Mouse (Mus musculus): ENCODE measurements around the gene Rnf225. TPM values are rescaled to one million over a fixed set of nuclear protein-coding genes. Genes with fewer than 3 reads are reported as not detected.
"Not testable (repeated sequence)": the region's sequence is repeated elsewhere in the genome, so short reads cannot be mapped to it uniquely, and the experiment has no call there.

Rnf225 gene
- total RNA-seq, 1 experiment from 2014 or later = 1.7 TPM

DNA sequence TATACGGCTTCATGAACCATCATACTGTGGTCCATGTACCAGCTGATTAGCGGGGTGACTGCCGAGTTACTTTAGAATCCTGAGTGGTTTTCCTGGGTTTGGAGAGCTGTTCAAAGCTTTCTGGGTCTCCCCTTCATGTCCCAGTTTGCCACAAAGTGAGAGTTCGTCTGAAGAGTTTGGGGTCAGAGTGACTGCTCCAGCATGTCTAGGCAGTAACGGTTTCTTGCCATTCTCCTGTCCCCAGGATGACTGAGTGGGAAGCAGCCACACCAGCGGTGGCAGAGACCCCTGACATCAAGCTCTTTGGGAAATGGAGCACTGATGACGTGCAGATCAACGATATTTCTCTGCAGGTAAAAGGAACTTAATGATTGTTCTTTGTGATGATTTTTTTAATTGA lies 4.5 kb upstream of the Rnf225 start:
- ATAC-seq (ENCODE audit: extremely low read depth, insufficient number of reproducible peaks, low FRiP score, poor library complexity, severe bottlenecking) = no peak

DNA sequence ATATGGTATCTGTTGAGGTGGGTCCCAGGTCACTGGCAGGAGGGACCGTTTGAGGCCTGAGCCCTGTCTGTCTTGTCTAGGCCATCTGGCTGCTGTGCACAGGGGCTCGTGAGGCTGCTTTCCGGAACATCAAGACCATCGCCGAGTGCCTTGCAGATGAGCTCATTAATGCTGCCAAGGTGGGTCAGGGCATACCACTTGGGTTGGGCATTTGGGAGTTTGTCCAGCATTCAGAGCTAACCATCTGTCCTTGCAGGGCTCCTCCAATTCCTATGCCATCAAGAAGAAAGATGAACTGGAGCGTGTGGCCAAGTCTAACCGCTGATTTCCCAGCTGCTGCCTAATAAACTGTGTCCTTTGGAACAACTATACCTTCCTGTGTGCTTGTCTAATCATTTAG lies 900 bp upstream of the Rnf225 start:
- ATAC-seq (ENCODE audit: extremely low read depth, insufficient number of reproducible peaks, low FRiP score, poor library complexity, severe bottlenecking) = no peak

DNA sequence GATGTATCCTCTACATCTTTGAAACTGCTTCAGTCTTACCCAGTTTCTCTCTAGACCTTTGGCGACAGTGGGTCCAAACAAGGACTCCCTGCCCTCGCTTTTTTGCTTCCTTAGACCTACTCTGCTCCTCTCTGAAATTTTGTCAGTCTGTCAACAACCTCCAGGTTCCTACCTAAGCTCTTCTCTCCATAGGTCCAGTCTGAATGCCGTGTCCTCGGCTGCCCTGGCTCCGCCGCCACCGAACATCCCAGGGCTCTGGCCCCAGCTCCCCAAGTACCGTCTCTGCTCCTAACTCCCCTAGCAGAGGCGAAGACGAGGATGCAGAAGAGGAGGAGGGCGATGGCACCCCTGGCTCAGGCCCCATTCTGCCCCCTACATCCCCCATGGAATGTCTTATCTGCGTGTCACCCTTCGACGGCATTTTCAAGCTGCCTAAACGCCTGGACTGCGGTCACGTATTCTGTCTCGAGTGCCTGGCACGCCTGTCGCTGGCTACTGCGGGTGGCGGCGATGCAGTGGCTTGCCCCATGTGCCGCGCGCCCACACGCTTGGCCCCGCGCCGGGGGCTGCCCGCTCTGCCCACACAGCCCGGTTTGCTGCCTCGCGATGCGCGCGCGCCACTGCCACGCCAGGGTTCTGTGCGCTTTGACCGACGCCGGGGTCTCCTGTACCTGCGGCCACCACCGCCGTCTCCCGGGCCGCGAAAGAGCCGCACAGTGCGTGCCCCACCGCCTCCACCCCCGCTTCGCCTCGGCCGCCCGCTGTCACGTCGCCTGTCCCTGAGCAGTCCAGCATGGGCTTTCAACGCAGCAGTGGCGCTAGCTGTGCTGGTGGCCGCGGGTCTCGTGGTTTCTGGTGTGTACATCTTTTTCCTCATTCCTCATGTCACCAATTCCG lies 725 bp downstream of the Rnf225 start:
- ATAC-seq (ENCODE audit: extremely low read depth, insufficient number of reproducible peaks, low FRiP score, poor library complexity, severe bottlenecking) = no peak

DNA sequence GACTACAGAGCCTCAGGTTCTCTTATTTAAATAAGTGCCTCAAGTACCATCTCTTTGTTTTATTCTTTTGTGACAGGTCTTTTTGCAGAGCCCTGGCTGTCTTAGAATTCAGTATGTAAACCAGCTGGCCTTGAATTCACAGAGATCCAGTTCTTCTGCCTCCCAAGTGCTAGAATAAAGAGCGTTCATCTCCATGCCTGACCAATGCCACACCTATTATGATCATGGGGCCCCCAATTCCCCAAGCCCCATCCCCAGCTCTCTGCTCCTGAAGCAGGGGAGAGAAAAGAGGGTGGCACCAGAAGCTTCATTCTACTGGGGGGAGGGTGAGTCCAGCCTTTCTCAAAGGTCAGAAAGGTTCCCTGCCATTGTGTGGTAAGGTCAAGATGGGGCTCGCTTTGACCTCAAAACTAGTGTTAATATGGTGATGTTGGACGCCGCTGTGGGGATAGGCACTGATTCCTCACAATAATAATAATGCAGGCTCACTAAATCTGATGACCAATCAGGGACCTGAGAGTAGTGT lies 6.5 kb downstream of the Rnf225 start:
- ATAC-seq (ENCODE audit: extremely low read depth, insufficient number of reproducible peaks, low FRiP score, poor library complexity, severe bottlenecking) = no peak

DNA sequence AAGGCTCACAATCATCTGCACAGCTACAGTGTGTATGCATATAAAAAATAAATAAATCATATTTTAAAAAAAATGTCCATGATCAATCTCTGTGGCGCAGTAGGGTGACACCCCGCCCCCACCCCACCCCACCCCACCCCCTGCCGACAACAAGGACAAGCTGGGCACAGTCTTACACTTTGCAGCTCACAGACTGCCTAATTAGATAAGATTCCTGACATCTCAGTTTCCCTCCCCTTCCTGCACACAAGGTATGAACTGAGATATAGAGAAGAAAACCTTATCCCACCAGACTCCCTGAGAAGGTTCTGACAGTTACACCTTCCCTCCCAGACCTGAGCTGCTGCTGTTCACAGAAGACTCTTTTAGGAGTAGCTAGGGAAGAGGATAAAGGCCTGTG lies 7.6 kb downstream of the Rnf225 start:
- ATAC-seq (ENCODE audit: extremely low read depth, insufficient number of reproducible peaks, low FRiP score, poor library complexity, severe bottlenecking) = no peak

DNA sequence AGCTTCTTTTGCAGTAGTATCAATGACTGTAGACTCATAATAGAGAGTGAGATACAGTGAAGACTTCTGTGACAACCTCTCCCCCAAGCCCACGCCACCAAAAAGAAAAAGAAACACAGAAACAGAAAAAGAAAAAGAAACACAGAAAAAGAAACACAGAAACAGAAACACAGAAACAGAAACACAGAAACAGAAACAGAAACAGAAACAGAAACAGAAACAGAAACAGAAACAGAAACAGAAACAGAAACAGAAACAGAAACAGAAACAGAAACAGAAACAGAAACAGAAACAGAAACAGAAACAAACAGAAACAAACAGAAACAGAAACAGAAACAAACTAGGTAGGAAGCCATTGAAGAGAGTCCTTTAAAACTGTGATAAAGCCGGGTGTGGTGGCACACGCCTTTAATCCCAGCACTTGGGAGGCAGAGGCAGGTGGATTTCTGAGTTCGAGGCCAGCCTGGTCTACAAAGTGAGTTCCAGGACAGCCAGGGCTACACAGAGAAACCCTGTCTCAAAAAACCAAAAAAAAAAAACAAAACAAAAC lies 10.1 kb downstream of the Rnf225 start:
- not testable (repeated sequence) for ATAC-seq (ENCODE audit: extremely low read depth, insufficient number of reproducible peaks, low FRiP score, poor library complexity, severe bottlenecking)

DNA sequence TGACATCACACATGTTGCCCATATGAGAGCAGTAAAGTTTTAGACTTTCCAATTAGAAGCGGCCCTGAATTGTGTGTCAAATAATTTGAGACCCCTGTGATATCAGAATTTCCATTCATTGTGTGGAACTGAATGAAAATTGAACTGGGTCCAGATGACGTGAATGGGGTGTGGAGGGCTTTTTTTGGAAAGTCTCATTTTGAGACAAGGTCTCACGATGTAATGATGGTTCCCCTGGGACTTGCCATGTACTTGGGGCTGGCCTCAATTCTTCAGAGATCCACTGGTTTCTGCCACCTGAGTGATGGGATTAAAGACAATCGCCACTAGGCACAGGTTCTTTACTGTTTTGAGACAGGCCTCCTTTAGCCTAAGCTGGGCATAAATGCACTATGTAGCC lies 13.4 kb downstream of the Rnf225 start:
- ATAC-seq (ENCODE audit: extremely low read depth, insufficient number of reproducible peaks, low FRiP score, poor library complexity, severe bottlenecking) = no peak

DNA sequence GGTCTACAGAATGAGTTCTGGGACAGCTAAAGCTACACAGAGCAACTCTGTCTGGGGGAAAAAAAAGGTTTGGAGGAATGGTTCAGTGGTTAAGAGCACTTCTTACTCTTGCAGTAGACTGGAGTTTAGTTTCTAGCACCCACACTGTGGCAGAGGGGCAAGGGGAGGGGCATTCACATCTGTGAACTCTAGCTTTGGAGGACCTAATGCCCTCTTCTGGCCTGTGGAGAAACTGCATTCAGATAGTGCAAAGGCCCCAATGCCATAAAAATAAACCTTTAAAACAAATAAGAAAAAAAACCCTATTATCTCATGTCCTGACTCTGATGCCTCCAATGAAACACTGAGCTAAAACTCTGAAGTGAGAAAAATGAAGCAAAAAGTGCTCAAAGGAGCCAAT lies 16.3 kb downstream of the Rnf225 start:
- ATAC-seq (ENCODE audit: extremely low read depth, insufficient number of reproducible peaks, low FRiP score, poor library complexity, severe bottlenecking) = peak; percentile 72

DNA sequence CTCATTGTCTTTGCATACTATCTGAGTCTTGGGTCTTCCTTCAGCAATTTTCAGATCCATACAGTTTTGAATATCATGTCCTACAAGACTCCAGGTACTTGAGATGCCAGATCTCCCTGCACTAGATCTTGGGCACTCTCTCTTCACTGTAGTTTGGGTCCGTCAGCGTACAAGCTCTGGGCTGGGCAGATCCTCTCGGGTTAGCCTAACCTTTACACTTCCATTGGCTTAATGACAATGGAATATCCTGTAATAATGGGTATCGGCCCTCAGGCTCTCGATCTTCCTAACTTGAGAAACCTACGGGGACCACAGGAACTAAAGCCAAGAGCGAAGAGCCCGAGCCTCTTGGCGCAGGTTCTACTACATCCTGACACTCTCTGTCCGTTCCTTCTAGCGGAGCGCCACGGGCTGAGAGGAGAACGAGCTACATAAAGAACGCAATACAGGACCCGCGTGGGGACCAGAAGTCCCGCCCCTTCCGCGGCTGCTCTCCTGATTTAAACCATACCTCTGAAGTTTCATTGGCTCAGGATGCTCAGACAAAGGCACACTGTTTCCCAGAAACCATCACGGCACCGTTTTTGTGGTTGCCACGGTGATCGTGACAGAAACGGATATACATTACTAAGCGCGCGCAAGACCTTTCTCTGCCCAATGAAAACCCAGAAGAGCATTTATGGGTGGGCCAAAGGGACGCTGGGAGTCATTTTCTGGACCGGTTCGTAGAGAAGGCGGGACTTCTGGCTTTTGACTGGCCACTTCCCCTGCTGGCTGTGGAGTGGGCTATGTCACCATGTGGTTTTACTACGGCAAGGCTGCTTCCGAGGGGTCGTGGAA lies 22.0 kb downstream of the Rnf225 start:
- peak; percentile 98 for ATAC-seq (ENCODE audit: extremely low read depth, insufficient number of reproducible peaks, low FRiP score, poor library complexity, severe bottlenecking)

DNA sequence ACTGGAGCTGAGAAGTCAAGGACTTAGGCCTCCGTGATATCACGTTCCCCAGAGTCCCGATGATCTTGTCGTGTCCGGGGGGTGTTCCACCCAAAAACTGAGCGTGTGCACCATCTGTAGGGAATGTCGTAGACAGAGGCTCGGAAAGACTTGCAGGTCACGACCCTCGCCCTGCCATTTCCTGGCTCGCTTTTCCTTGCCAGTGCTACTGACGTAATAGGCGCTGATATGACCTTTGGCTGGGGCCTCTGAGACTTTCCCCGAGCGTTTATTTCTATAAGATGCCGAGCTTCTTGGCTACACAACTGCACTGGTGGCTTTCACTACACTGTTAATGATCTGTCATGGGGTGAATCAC lies 22.6 kb downstream of the Rnf225 start:
- no peak for ATAC-seq (ENCODE audit: extremely low read depth, insufficient number of reproducible peaks, low FRiP score, poor library complexity, severe bottlenecking)

DNA sequence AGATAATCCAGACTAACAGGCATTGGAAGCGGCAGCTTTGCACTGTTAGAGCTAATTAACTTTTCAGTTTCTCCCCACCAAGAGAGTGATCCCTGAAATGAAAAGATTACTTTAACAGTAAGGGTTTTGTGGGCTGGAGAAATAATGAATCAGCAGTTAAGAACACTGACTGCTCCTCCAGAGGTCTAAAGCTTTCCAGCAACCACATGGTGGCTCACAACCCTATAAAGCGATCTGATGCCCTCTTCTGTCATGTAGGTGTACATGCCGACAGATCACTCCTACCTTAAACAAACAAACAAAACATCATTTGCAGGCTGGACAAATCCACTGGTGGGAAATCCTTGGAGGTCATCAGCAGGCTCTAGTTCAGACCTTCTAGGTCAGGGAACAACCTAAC lies 27.7 kb downstream of the Rnf225 start:
- no peak for ATAC-seq (ENCODE audit: extremely low read depth, insufficient number of reproducible peaks, low FRiP score, poor library complexity, severe bottlenecking)

DNA sequence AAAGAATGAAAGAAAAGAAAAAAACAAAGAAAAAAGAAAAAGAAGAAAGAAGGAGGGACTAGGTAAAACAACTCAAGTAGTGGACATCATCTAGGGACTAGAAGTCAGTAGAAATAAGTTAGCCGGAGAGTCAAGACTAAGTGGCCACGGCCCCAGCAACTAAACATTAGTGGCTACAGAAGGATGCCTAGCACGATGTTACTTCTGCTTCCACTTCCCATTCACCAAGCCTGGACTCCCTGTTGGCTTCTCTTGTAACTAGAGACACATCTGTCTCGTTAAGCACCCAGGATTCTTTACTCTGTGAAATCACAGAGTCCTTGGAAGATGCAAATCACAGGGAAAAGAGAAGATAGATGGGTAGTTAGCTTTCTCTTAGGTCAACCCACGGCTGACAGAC lies 30.3 kb downstream of the Rnf225 start:
- no peak for ATAC-seq (ENCODE audit: extremely low read depth, insufficient number of reproducible peaks, low FRiP score, poor library complexity, severe bottlenecking)

DNA sequence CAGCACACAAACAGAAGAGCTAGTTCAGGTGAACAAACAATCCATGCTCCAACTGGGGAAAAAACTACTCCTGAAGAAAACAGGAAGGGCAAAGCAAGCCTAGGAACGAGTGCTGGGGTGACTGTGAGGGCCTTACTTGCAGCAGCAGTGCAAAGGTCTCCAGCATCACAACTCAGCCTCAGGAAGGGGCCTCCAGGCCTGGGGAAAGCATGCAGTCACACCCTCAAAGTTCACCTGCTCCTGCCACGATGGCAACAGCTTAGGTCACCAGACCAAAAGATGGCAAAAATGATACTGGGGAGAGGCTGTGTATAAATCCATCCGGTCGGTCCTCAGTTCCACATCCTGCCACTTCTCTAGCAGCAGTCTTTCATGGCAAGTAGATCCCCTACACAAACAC lies 31.7 kb downstream of the Rnf225 start:
- no peak for ATAC-seq (ENCODE audit: extremely low read depth, insufficient number of reproducible peaks, low FRiP score, poor library complexity, severe bottlenecking)

DNA sequence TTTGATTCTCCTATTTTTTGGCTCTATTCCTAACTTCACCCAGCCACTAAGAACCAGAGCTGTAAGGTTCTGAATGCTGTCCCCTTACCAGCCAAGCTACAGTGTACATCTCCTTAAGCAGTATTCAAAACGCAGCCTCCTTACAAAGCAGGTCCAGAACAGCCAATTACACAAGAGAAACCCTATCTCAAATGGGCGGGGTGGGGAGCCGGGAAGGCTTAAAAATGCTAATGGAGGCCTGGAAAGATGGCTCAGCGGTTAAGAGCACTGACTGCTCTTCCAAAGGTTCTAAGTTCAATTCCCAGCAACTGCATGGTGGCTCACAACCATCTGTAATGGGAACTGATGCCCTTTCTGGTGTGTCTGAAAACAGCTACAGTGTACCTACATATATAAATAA lies 32.5 kb downstream of the Rnf225 start:
- no peak for ATAC-seq (ENCODE audit: extremely low read depth, insufficient number of reproducible peaks, low FRiP score, poor library complexity, severe bottlenecking)

DNA sequence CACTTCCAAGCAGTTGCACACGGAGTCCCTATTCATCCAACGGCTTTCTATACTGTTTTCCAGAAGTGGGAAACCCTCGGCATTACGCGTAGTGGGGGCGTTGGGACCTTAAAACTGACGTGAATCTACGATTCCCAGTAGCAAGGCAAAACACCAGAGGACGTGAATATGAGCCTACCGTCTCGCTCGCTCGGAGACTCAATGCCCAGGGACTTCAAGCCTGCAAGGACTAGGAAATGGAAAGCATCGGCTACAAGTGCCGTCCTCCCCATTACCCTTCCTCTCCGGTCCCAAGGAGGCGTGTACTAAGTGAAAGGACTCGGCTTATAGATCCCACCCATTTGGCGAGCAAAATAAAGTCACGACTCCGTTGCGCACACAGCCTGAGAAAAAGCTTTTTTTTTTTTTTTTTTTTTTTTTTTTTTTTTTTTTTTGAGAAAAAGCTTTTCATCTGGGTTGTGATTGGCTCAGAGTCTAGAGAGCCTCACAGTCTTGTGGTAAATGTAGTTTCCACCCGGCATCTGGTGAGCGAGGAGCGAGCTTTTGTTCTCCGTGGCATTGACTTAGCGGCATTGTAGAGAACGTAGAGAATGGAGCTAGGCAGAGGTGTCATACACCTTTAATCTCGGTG lies 34.4 kb downstream of the Rnf225 start:
- ATAC-seq (ENCODE audit: extremely low read depth, insufficient number of reproducible peaks, low FRiP score, poor library complexity, severe bottlenecking) = peak; percentile 70

DNA sequence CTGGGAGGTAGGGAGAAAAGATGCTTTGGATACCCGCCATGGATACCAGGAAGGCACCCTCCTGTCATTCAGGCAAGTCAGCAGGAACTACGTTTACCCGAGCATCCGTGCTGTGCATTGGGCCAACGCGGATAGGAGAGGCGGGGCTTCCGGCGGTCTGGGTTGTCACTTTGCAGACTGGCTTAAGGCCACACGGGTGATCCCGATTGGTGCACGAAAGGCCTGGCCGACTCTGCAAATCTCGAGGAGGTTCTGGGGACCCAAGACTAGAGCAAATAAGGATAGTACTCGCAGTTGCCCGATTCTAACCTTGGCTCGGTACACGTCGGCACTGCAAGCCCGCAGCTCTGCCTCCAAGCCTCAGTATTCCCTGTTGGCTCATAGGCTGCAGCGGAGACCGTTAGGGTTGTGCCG lies 38.5 kb downstream of the Rnf225 start, which contains the start of gene Zfp324:
Zfp324 (plus strand) TSS at position 161 of the 414 bp plus-strand sequence.
- ATAC-seq (ENCODE audit: extremely low read depth, insufficient number of reproducible peaks, low FRiP score, poor library complexity, severe bottlenecking) = peak; percentile 90

DNA sequence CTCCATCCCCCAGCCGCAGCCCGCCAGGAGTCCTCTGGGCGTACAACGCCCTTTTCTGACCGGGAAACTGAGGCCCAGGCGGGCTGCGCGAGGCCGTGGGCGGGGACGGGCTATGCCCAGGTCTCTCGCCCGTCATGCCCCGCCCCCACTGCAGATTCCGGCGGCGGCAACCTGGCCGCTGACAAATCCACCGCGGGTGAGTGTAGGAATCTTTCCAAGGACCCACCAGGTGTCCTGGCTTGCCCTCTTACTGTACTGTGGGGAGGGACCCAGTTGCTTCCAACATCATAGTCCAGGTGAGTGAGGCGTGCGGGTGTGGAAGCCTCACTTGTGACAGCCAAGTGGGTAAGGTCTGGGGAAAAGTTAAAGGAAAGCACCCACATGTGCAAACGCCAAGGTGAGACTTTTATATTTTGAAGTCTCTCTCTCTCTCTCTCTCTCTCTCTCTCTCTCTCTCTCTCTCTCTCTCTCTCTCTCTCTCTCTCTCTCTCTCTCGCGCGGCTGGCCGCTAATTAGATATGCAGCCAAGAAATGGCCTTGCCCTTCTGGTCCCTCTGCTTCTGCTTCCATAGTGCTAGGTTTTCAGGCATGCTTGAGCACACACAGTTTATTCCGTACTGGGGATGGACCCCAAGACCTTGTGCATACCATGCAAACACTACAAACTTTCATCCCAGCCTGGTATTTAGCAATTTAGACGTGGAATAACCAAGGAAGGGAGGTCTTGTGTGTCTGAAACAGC lies 39.1 kb downstream of the Rnf225 start:
- ATAC-seq (ENCODE audit: extremely low read depth, insufficient number of reproducible peaks, low FRiP score, poor library complexity, severe bottlenecking) = no peak

DNA sequence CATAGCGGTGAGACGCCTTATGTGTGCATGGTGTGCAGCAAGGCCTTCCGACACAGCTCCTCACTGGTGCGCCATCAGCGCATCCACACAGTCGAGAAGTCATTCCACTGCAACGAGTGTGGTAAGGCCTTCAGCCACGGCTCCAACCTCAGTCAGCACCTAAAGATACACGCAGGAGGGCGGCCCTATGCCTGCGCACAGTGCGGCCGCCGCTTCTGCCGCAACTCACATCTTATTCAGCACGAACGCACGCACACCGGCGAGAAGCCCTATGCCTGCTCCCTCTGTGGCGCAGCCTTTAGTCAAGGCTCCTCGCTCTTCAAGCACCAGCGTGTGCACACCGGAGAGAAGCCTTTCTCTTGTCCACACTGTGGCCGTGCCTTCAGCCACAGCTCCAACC lies 43.7 kb downstream of the Rnf225 start:
- ATAC-seq (ENCODE audit: extremely low read depth, insufficient number of reproducible peaks, low FRiP score, poor library complexity, severe bottlenecking) = no peak

All from neutrophil, adult 5-6 weeks (primary cell).